ENCODE assay signal across 9 mouse cellular contexts in genomic region chr3:98428928-98429525, GRCm38 (mm10). TPM values are rescaled to one million over a fixed set of nuclear protein-coding genes. Genes with fewer than 3 reads are reported as not detected.
DNase-seq lines count a peak whose midpoint lies in the region; ATAC-seq and TF ChIP-seq lines count a peak whose summit lies in the region.
"Had no signal": no experiment of that assay in that cellular context is flagged by ENCODE, and none has a peak within 500 bp of the region (broad histone marks: within the 10 kb centered on the region; RNA-seq: fewer than 3 reads in every experiment).

No protein-coding gene starts in this region.

- WGBS in kidney, embryonic 15.5 days: 28% methylated on average over 8 of the region's 8 CpGs
- 24% methylated on average over 8 of the region's 8 CpGs for WGBS in hindbrain, embryonic 10.5 days
- WGBS in liver, postnatal 0 days (ENCODE audit: insufficient replicate concordance): 11% methylated on average over 8 of the region's 8 CpGs

- ATAC-seq in kidney, embryonic 15.5 days (replicated peaks; ENCODE audit: low FRiP score): no peak
- no peak for ATAC-seq in liver, postnatal 0 days
- ATAC-seq in CD4-positive, CD25-positive, alpha-beta regulatory T cell, adult 4 months: no peak

- H3K4me3 ChIP-seq in kidney, embryonic 15.5 days (replicated peaks): peak overlapping the region; percentile 69
- no peak overlapping the region for H3K4me3 ChIP-seq in hindbrain, embryonic 10.5 days
- no peak overlapping the region for H3K4me3 ChIP-seq in liver, postnatal 0 days (ENCODE audit: low read depth, low read length)

- TF ChIP-seq EP300 in liver, postnatal 0 days (IDR thresholded peaks at IDR 0.05; ENCODE audit: low read depth): no peak

- peak overlapping the region; percentile 80; the same call in 1 of the 2 replicates for H3K27ac ChIP-seq in kidney, embryonic 15.5 days
- no peak overlapping the region for H3K27ac ChIP-seq in hindbrain, embryonic 10.5 days
- H3K27ac ChIP-seq in liver, postnatal 0 days (ENCODE audit: low read depth): no peak overlapping the region

- peak overlapping the region; percentile 67 for H3K9ac ChIP-seq in kidney, embryonic 15.5 days
- no peak overlapping the region for H3K9ac ChIP-seq in liver, postnatal 0 days (replicated peaks)

- DNase-seq in kidney, adult 9 months: no peak
- peak; percentile 0 for DNase-seq in R1 (ENCODE audit: low read depth, low spot score)
- peak; percentile 6 for DNase-seq in hindbrain, embryonic 10.5 days (ENCODE audit: low spot score)
- no peak for DNase-seq in liver, postnatal 0 days
- no peak for DNase-seq in right cerebral cortex, postnatal 10 days (ENCODE audit: low spot score in 2 of 2)
- no peak for DNase-seq in layer of hippocampus, adult 9-10 months (ENCODE audit: low spot score)

- H3K27me3 ChIP-seq in kidney, embryonic 15.5 days: peaks cover 26% of the 10 kb centered on the region
- H3K27me3 ChIP-seq in hindbrain, embryonic 10.5 days (ENCODE audit: insufficient read depth, poor library complexity, severe bottlenecking): peaks cover 51% of the 10 kb centered on the region
- peaks cover 5% of the 10 kb centered on the region; the same call in 1 of the 2 replicates for H3K27me3 ChIP-seq in liver, postnatal 0 days (ENCODE audit: insufficient read depth, low read length)

- H3K9me3 ChIP-seq in kidney, embryonic 15.5 days (replicated peaks): no peaks in the 10 kb centered on the region
- H3K9me3 ChIP-seq in hindbrain, embryonic 10.5 days: no peaks in the 10 kb centered on the region
- no peaks in the 10 kb centered on the region for H3K9me3 ChIP-seq in liver, postnatal 0 days (ENCODE audit: low read length)

- peak overlapping the region; percentile 97 for H3K4me2 ChIP-seq in kidney, embryonic 15.5 days
- peak overlapping the region; percentile 77 for H3K4me2 ChIP-seq in liver, postnatal 0 days (ENCODE audit: low read depth, low read length)

- TF ChIP-seq CTCF in liver, postnatal 0 days (IDR thresholded peaks at IDR 0.05; ENCODE audit: low read depth): no peak

- H3K36me3 ChIP-seq in kidney, embryonic 15.5 days: peaks cover 14% of the 10 kb centered on the region
- peaks cover 10% of the 10 kb centered on the region for H3K36me3 ChIP-seq in hindbrain, embryonic 10.5 days
- H3K36me3 ChIP-seq in liver, postnatal 0 days (replicated peaks; ENCODE audit: insufficient read depth, low read length): no peaks in the 10 kb centered on the region

- peaks cover 35% of the 10 kb centered on the region for H3K4me1 ChIP-seq in kidney, embryonic 15.5 days
- H3K4me1 ChIP-seq in hindbrain, embryonic 10.5 days (replicated peaks): peaks cover 32% of the 10 kb centered on the region
- H3K4me1 ChIP-seq in liver, postnatal 0 days (ENCODE audit: insufficient read depth): peaks cover 17% of the 10 kb centered on the region

RNA-seq across cellular contexts. Expression of gene Gm4450, which starts 27.9 kb away (rescaled TPM):
- 25.8 and 26.4 TPM in 2 replicates for polyA plus RNA-seq in kidney, embryonic 15.5 days (2015; fragmentation: Nextera tagmentation; extraction: Ambion mirVana)
- polyA plus RNA-seq in hindbrain, embryonic 10.5 days (2016; fragmentation: Nextera tagmentation; extraction: Ambion mirVana): not detected in 2 replicates
- polyA plus RNA-seq in liver, postnatal 0 days (2015; fragmentation: Nextera tagmentation; extraction: Ambion mirVana): 0.13 TPM in 1 of 2 replicates, not detected in the other
- polyA plus RNA-seq in CD4-positive, CD25-positive, alpha-beta regulatory T cell, adult 4 months (2017; shearing (Covaris generic)): not detected
- polyA plus RNA-seq: large intestine, adult 2 months had no signal

RNA-seq across cellular contexts. Expression of gene Zfp697, which starts 46.8 kb away (rescaled TPM):
- 14.4 and 16.6 TPM in 2 replicates for polyA plus RNA-seq in kidney, embryonic 15.5 days (2015; fragmentation: Nextera tagmentation; extraction: Ambion mirVana)
- polyA plus RNA-seq in hindbrain, embryonic 10.5 days (2016; fragmentation: Nextera tagmentation; extraction: Ambion mirVana): 6.6 and 8.0 TPM in 2 replicates
- 2.8 and 2.9 TPM in 2 replicates for polyA plus RNA-seq in liver, postnatal 0 days (2015; fragmentation: Nextera tagmentation; extraction: Ambion mirVana)
- polyA plus RNA-seq in CD4-positive, CD25-positive, alpha-beta regulatory T cell, adult 4 months (2017; shearing (Covaris generic)): not detected

Comparison
In these comparisons a context has a peak if more than half of its experiments do, and no peak if none do; other contexts are left out.
1. DNase-seq: peak in R1 (single experiment) and hindbrain, embryonic 10.5 days (single experiment); none in kidney, adult 9 months (single experiment), liver, postnatal 0 days (single experiment), right cerebral cortex, postnatal 10 days (0 of 2) and layer of hippocampus, adult 9-10 months (single experiment).
2. RNA of gene Gm4450, which starts 27.9 kb away (polyA plus RNA-seq): 25.8 to 26.4 TPM in kidney, embryonic 15.5 days; 0.13 TPM in liver, postnatal 0 days, not detected in hindbrain, embryonic 10.5 days and not detected in CD4-positive, CD25-positive, alpha-beta regulatory T cell, adult 4 months; every median in the first group is over 10 times any median in the second.